Mouse (Mus musculus): Measurements from ENCODE around the gene B4galnt4.

Gene B4galnt4

GRCm38 (mm10) chr7:141042539-141042938, 18.4 kb upstream of the B4galnt4 start:
- DNase-seq = no peak

DNA sequence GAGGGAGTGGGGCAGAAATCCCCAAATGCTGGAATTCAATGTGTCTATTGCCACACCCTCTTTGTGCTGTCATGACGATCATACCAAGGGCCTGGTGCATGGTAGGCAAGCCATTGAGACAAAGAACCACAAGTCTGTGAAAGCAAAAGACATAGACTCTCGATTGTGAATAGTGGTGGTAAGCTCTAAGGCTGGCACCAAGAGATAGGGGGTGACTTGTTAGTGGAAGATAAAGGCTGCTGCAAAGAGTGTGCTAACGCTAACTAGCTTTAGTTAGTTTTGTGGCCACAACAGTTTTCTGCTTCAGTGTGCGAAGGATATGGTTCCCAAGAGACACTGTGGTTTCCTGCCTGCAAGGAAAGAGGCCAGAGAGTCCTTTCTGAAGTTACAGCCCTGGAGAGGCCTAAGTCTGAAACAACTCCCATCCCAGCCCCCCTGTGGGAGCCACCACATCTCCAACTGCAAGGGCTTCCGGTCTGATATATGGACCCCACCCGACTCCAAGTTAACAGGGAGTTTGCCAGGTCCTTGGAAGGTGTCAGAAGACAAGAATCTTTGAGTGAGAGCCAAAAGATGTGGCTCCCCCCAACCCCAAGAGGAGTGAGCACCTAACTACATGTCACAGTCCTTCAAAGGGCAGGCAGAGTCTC, 13.8 kb upstream of the B4galnt4 start:
- no peak for DNase-seq

DNA sequence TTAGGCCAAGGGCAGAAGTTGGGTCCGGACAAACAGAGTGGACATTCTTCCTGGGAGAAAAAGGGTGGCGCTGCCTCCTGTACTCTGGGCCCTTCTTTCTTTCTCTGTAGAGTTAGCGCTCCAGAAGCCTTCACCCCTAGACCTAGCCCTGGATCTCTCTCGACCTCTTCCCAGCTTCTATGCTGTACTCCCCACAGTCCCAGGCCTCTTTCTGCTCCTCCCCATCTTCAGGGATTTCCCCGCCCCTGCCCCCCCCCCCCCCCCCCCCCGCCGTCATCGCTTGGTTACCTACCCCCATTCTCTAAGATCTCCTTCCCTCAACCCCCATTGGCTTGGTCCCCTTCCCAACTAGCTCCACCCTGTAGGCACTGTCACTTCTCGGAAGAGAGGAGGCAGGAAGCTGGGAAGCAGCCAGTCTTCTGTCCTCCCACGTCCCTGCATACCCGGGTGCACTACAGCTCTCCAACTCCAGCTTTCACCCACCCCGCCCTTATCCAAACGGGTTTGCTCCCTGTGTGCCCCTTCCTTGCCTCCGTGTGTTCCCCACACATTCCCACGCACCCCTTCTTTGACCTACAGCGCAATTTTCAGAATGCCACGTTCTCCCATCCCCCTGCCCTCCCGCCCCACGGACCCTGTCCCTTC, 13.2 kb upstream of the B4galnt4 start:
- DNase-seq = peak; percentile 73

DNA sequence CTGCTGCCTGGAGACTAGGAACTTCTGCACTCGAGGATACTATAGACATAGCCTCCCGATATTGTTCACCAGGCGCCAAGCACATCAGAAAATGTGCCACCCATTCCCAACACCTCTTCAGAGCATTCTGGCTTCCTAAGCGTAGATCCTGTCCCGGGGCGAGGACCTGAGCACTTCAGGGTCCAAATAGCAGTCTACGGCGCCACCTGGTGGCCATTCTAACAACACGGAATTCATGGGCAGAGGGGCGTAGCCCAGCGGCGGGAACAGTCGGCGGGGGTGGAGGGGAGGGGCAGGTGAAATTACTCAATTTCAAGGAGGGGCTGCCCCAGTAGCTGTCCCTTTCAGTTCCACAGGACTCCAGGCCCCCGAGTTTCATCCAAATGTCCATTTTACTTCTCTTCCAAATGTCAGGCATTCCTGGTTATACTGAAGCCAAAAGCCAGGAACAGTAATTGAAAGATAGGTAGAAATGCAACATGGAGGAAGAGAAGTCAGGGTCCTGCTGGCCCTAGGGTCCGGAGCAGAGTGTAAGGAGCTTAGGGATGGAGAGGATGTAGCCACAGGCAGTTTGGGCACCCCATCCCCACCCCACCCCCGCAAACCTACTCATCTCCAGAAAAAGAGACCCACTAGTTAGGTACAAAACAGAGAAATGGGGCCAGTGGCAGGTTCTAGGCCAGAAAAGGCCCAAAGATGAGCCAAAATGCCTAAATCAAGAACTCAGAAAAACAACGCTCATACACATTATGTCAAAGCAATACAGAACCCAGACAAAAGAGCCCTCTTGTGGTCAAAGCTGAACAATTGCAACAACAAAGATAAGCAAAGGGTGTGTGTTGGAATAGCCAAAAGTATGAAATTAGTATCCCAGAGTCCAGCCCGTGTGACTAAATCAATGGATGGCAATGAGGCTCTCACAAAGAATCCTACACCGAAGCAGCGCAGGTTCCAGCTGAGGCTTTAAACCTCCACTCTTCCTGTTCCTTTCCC, 12.4 kb upstream of the B4galnt4 start:
- peak; percentile 92 for DNase-seq

DNA sequence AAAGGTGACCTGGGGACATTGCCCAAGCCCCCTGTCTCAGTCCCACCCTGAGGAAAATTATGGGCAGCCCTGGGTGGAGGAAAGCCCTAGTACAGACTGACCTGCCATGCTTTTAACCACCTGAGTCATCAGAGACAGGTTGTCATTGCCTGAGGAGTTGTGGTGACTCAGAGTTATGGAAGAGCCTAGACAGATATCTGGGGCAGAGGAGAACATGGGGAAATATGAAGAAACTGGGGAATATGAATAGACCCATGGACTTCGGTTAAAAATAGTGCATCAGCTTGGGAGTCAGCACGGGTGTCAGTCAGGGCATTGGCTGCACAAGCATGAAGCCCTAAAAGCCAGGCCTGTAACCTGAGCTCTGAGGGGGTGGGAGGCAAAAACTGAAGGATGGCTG, 11.6 kb upstream of the B4galnt4 start:
- DNase-seq = no peak

GRCm38 (mm10) chr7:141051060-141051685, 9.7 kb upstream of the B4galnt4 start:
- DNase-seq = no peak

DNA sequence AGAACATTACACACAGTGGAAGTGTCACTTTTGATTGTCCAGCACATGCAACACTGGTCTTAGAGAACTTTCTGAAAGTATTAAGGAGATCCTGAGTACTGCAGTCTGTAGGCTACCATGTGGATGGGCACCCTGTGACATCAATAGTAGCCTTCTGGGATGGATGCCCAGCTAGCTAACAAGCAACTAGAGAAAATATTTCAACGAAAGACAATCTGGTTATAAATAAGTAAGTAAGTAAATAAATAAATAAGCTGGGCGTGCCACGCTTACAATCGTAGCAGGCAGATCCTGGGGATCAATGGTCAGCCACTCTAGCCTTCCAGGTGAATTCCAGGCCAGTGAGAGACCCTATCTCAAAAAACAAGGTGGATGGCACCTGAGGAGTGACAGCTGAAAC, 8.9 kb upstream of the B4galnt4 start:
- no peak for DNase-seq

- DNase-seq = no peak
Observed at GRCm38 (mm10) chr7:141052421-141052820, 8.5 kb upstream of the B4galnt4 start.

DNA sequence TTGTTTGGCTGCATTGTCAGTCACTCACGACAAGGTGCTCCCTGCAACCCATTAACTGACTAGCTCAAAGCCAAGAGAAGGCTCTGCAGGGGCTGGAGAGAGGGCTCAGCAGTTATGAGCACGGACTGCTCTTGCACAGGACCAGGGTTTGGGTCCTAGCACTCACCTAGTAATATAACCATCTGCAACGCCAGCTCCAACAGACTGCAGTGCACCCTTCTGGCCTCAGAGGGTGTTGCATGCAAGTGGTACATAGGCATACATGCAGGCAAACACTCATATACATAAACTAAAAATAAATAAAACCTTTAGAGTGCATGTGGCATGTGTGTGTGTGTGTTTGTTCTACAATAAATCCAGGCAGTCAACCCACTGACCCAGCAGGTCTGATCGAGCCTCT, 5.1 kb upstream of the B4galnt4 start:
- no peak for DNase-seq

GRCm38 (mm10) chr7:141056976-141057375, 3.9 kb upstream of the B4galnt4 start:
- DNase-seq = no peak

- no peak for DNase-seq
Observed at GRCm38 (mm10) chr7:141057541-141057940, 3.4 kb upstream of the B4galnt4 start.

DNA sequence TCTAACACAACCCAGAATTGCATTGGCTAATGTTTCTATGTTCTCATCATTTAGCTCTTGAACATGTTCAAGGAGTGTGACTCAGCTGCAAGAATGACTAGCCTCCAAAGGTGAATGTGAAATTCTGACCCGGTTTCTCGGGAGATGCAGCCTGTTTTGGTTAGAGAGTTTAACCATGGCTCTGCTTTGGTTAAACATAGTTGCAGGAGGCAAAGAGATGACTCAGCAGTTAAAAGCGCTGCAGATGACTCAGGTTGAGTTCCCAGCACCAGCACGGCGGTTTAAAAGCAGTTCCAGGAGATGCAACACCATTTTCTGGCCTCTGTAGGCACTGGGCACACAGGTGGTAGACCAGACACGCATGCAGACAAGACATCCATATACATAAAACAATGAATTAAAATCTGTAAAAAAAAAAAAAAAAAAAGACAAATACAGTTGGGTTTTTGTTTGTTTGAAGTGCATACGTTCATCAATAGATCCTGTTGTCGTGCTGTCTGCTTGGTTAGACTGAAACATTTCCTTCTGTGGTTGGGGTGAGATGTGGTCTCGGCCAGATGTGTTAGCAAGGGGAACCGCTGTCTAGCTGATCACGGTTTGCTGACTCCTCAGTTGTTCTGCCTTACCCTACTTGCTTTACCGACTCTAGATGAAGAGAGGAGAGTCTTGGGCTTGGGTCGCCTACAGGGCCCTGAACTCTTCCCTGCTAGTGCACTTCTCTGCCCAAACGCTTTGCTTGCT, 2.1 kb upstream of the B4galnt4 start:
- DNase-seq = no peak

- DNase-seq = no peak
Observed at GRCm38 (mm10) chr7:141059929-141060328, 975 bp upstream of the B4galnt4 start.

GRCm38 (mm10) chr7:141061269-141061692, 377 bp downstream of the B4galnt4 start:
- peak; percentile 53 for DNase-seq

DNA sequence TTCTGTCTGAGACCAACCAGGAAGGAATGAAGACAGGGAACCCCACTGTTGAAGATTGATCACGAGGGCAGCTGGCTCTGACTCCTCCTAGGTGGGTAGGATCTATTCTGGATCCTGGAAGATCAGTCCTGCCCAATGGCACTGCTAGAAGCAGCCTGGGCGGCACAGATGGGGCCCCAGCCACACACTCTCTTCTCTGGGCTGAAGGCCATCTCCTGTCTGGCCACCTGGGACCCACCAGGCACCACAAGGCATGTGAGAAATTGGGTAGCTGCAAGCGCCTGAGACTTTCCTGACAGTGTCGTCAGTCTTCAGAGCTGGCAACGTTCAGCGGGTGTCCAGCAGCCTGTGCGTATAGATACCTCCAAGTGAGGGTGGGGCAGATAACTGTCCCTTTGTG, 1.6 kb downstream of the B4galnt4 start:
- DNase-seq = no peak

DNA sequence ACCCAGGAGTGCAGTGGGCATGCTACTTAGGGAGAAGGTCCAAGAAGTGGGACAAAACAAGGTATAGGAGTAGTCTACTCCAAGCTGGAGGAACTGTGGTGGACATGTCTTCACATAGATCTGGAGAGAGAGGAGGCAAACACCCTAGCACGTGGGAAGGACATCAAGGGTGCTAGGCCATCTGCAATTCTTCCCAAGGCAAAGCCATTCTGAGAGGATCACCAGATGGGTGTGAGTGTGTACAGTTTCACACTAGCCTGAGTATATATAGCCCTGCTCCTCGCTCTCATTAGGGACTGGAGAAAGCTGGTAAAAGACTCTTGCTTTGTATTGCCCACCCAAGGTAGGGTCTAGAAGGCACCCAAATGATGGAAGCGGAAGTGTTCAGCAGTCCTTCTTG, 2.4 kb downstream of the B4galnt4 start:
- DNase-seq = no peak

GRCm38 (mm10) chr7:141064175-141064574, 3.3 kb downstream of the B4galnt4 start:
- no peak for DNase-seq

GRCm38 (mm10) chr7:141064576-141064975, 3.7 kb downstream of the B4galnt4 start:
- no peak for DNase-seq

DNA sequence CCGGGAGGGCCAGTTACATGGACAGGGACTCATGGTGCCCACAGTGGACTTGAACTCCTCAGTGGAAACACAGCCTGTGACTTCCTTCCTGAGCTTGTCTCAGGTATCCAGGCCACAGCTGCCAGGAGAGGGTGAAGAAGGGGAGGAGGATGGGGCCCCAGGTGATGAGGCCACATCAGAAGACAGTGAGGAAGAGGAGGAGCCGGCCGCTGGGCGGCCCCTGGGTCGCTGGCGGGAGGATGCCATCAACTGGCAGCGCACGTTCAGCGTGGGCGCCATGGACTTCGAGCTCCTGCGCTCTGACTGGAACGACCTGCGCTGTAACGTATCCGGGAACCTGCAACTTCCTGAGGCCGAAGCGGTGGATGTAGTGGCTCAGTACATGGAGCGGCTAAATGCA, 7.4 kb downstream of the B4galnt4 start:
- no peak for DNase-seq

DNA sequence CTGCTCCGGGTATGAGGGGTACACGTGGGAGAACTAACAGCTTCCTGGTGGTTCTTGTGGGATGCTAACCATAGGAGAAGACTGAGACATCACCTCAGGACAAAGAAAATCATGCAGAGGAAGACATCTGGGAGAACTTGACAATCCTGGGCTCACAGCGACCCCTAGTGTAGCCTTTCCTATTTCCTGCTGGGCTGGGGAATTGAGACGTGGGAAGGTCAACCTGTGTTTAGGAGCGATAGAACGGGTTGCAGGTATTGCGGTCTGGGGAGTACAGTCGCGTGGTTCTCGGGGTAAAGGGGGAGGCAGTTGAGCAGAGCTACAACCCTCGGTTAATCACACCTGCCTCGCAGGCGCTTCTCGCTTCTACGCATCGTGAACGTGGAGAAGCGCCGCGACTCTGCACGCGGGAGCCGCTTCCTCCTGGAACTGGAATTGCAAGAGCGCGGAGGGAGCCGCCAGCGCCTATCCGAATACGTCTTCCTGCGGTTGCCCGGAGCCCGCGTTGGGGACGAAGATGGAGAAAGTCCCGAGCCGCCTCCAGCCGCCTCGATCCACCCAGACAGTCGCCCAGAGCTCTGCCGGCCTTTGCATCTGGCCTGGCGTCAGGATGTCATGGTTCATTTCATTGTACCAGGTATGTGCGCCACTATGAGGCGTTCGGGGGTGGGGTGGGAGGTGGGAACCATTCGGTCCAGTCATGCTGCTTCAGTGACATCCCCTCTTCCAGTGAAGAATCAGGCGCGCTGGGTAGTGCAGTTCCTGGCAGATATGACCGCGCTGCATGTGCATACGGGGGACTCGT, 9.4 kb downstream of the B4galnt4 start:
- DNase-seq = peak; percentile 87

GRCm38 (mm10) chr7:141072017-141072745, 11.3 kb downstream of the B4galnt4 start:
- DNase-seq = no peak

All from retina, postnatal 1 day (tissue).